Mouse (Mus musculus): ENCODE results near the gene Gnb3. TPM values are rescaled to one million over a fixed set of nuclear protein-coding genes. Genes with fewer than 3 reads are reported as not detected.

The Gnb3 gene
- polyA plus RNA-seq, 1 experiment = not detected

DNA sequence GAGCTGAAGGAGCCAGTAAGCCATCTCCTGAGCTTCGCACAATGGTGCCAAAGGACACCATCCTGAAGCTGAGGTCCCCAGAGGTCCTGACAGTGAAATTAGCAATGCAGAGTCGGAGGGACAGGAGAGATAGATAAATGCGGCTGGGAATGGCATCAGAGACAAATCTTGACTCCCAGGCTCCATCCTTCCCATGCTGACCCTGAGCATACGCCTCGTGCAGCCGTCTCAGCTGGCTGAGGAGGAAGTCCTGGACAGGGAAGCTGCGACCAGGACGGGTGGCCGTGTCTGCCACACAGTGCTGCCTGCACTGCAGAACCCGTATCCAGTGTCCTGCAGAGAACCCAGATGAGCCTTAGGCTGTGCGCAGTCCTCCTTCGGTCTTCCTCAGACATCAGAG is 14.6 kb upstream of the Gnb3 start:
- peaks cover 13% of the 10 kb centered on the region for H3K4me1 ChIP-seq (ENCODE audit: control insufficient read depth, insufficient read depth, low read length)
- H3K36me3 ChIP-seq (ENCODE audit: control insufficient read depth, insufficient read depth, low read length, poor library complexity, severe bottlenecking) = no peaks in the 10 kb centered on the region
- H3K9me3 ChIP-seq (replicated peaks; ENCODE audit: control insufficient read depth, insufficient read depth, low read length, poor library complexity, severe bottlenecking) = no peaks in the 10 kb centered on the region
- H3K27ac ChIP-seq (ENCODE audit: insufficient read depth, low read length) = no peak overlapping the region
- TF ChIP-seq EP300 (IDR thresholded peaks at IDR 0.05; ENCODE audit: insufficient read depth, low read depth, low read length) (no peak), CTCF (IDR thresholded peaks at IDR 0.05; ENCODE audit: low read depth, low read length) (no peak), POLR2A (IDR thresholded peaks at IDR 0.05; ENCODE audit: insufficient read depth, low read length) (no peak)
- no peak overlapping the region for H3K9ac ChIP-seq (ENCODE audit: low read depth, poor library complexity, severe bottlenecking)
- H3K4me3 ChIP-seq (ENCODE audit: low read depth, low read length) = no peak overlapping the region
- H3K27me3 ChIP-seq (ENCODE audit: control insufficient read depth, insufficient read depth, low read length, poor library complexity, severe bottlenecking) = no peaks in the 10 kb centered on the region

DNA sequence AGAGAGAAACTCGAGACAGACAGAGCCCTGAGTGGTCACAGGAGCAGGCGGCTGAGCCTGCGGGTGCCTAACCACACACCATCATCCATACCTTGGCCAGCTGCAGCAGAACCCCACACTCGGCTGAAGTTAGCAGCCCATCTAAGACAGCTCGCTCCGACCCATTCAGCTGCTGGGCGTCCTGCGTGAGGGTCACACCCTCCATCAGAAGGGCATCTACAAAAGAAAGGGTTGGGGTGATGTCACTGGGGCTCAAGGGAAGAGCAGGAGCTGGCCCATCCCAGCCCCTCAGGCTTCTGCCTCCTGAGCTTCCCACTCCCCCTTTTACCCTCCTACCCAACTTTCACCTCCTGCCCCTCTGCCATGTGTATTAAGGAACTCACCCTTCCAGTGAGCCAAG is 10.5 kb upstream of the Gnb3 start:
- H3K4me3 ChIP-seq (ENCODE audit: low read depth, low read length) = no peak overlapping the region
- peaks cover 4% of the 10 kb centered on the region for H3K4me1 ChIP-seq (ENCODE audit: control insufficient read depth, insufficient read depth, low read length)
- no peak overlapping the region for H3K9ac ChIP-seq (ENCODE audit: low read depth, poor library complexity, severe bottlenecking)
- no peaks in the 10 kb centered on the region for H3K36me3 ChIP-seq (ENCODE audit: control insufficient read depth, insufficient read depth, low read length, poor library complexity, severe bottlenecking)
- TF ChIP-seq EP300 (IDR thresholded peaks at IDR 0.05; ENCODE audit: insufficient read depth, low read depth, low read length) (peak; percentile 50; the same call in 1 of the 2 replicates), POLR2A (IDR thresholded peaks at IDR 0.05; ENCODE audit: insufficient read depth, low read length) (no peak), CTCF (IDR thresholded peaks at IDR 0.05; ENCODE audit: low read depth, low read length) (no peak)
- H3K27ac ChIP-seq (ENCODE audit: insufficient read depth, low read length) = no peak overlapping the region
- H3K9me3 ChIP-seq (replicated peaks; ENCODE audit: control insufficient read depth, insufficient read depth, low read length, poor library complexity, severe bottlenecking) = no peaks in the 10 kb centered on the region
- no peaks in the 10 kb centered on the region for H3K27me3 ChIP-seq (ENCODE audit: control insufficient read depth, insufficient read depth, low read length, poor library complexity, severe bottlenecking)

DNA sequence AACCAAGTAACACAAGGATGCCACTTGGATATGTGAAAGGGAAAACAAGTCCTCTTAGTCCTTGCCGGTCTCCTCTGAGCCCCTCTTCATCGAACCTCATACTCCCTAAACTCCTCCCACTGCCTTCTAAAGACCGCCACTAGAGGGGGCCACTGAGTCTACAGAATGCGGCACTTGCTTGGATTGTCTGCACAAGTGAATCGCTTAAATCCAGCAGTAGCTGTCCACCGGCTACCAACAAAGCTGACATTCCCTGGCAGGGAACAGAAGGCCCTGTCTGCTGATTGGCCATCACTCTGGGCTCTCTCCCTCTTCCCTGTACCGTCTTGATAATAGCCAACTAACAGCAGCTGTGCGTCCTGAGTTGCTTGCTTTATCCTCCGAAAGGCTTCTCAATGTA is 7.2 kb upstream of the Gnb3 start:
- no peak overlapping the region for H3K27ac ChIP-seq (ENCODE audit: insufficient read depth, low read length)
- H3K4me1 ChIP-seq (ENCODE audit: control insufficient read depth, insufficient read depth, low read length) = peaks cover 4% of the 10 kb centered on the region
- no peak overlapping the region for H3K9ac ChIP-seq (ENCODE audit: low read depth, poor library complexity, severe bottlenecking)
- TF ChIP-seq EP300 (IDR thresholded peaks at IDR 0.05; ENCODE audit: insufficient read depth, low read depth, low read length) (no peak), CTCF (IDR thresholded peaks at IDR 0.05; ENCODE audit: low read depth, low read length) (peak; percentile 88)
- no peaks in the 10 kb centered on the region for H3K27me3 ChIP-seq (ENCODE audit: control insufficient read depth, insufficient read depth, low read length, poor library complexity, severe bottlenecking)
- H3K4me3 ChIP-seq (ENCODE audit: low read depth, low read length) = no peak overlapping the region
- no peaks in the 10 kb centered on the region for H3K9me3 ChIP-seq (replicated peaks; ENCODE audit: control insufficient read depth, insufficient read depth, low read length, poor library complexity, severe bottlenecking)
- H3K36me3 ChIP-seq (ENCODE audit: control insufficient read depth, insufficient read depth, low read length, poor library complexity, severe bottlenecking) = no peaks in the 10 kb centered on the region

DNA sequence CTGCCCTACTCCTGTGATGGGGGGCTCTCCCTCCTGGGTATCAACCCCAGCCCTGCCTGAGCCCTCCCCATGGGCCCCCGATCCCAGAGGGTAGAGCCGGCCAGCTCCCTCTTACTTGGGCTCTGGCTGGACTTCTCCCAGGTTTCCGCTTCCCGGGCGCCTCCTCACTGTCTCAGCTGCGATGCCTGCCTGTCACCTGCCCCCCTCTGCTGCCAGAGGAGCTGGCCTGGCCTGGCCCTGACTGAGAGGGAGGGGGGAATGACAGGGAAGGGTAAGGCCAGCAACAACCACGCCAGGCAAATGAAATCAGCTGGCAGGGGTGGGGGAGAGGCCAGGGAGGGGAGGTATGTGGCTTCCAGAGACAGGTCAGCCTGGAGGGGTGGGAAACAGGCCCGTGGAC is 270 bp downstream of the Gnb3 start:
- Histone ChIP-seq H3K4me3 (ENCODE audit: low read depth, low read length) (no peak overlapping the region), H3K36me3 (ENCODE audit: control insufficient read depth, insufficient read depth, low read length, poor library complexity, severe bottlenecking) (no peaks in the 10 kb centered on the region), H3K9ac (ENCODE audit: low read depth, poor library complexity, severe bottlenecking) (no peak overlapping the region), H3K4me1 (ENCODE audit: control insufficient read depth, insufficient read depth, low read length) (peaks cover 2% of the 10 kb centered on the region), H3K27me3 (ENCODE audit: control insufficient read depth, insufficient read depth, low read length, poor library complexity, severe bottlenecking) (no peaks in the 10 kb centered on the region), H3K9me3 (replicated peaks; ENCODE audit: control insufficient read depth, insufficient read depth, low read length, poor library complexity, severe bottlenecking) (no peaks in the 10 kb centered on the region), H3K27ac (ENCODE audit: insufficient read depth, low read length) (no peak overlapping the region)
- no peak for TF ChIP-seq POLR2A (IDR thresholded peaks at IDR 0.05; ENCODE audit: insufficient read depth, low read length)

DNA sequence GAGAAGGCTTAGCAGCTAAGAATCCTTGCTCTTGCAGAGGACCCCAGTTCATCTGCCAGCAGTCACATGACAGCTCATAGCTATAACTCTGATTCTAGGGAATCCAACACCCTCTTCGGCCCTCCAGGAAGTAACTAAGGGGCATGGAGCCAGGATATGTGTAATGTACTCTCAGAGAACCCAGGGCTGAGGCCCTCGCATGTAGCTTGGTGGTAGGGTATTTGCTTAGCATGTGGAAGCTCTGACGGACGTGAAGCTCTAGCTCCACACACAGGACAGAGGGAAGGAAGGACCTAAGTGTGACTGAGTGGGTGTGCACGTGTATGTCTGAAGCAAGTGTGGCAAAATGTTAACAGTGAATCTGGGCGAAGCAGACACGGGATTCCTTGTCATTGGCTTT is 3.7 kb downstream of the Gnb3 start:
- Histone ChIP-seq H3K36me3 (ENCODE audit: control insufficient read depth, insufficient read depth, low read length, poor library complexity, severe bottlenecking) (peaks cover 16% of the 10 kb centered on the region), H3K4me1 (ENCODE audit: control insufficient read depth, insufficient read depth, low read length) (peaks cover 2% of the 10 kb centered on the region), H3K27me3 (ENCODE audit: control insufficient read depth, insufficient read depth, low read length, poor library complexity, severe bottlenecking) (no peaks in the 10 kb centered on the region), H3K9ac (ENCODE audit: low read depth, poor library complexity, severe bottlenecking) (no peak overlapping the region), H3K9me3 (replicated peaks; ENCODE audit: control insufficient read depth, insufficient read depth, low read length, poor library complexity, severe bottlenecking) (no peaks in the 10 kb centered on the region), H3K4me3 (ENCODE audit: low read depth, low read length) (no peak overlapping the region), H3K27ac (ENCODE audit: insufficient read depth, low read length) (no peak overlapping the region)
- no peak for TF ChIP-seq CTCF (IDR thresholded peaks at IDR 0.05; ENCODE audit: low read depth, low read length)
- no peak for TF ChIP-seq POLR2A (IDR thresholded peaks at IDR 0.05; ENCODE audit: insufficient read depth, low read length)
- TF ChIP-seq EP300 (IDR thresholded peaks at IDR 0.05; ENCODE audit: insufficient read depth, low read depth, low read length) = no peak

DNA sequence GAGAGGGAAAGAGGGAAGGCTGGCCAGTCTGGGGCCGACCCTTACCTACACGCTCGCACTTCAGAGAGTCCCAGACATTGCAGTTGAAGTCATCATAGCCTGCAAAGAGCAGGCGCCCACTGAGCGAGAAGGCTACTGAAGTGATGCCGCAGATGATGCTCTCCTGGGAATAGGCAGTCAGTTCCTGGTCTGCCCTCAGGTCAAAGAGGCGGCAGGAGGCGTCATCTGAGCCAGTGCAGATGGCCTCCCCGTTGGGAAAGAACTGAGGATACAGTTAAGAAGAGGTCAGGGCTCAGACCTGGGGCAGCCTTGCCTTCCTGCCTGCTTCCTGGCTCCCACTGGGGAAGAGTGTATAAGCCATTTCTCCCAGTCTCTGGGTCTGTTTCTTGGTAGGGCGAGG is 4.5 kb downstream of the Gnb3 start:
- Histone ChIP-seq H3K27ac (ENCODE audit: insufficient read depth, low read length) (no peak overlapping the region), H3K9ac (ENCODE audit: low read depth, poor library complexity, severe bottlenecking) (no peak overlapping the region), H3K36me3 (ENCODE audit: control insufficient read depth, insufficient read depth, low read length, poor library complexity, severe bottlenecking) (peaks cover 17% of the 10 kb centered on the region), H3K27me3 (ENCODE audit: control insufficient read depth, insufficient read depth, low read length, poor library complexity, severe bottlenecking) (no peaks in the 10 kb centered on the region), H3K4me1 (ENCODE audit: control insufficient read depth, insufficient read depth, low read length) (peaks cover 4% of the 10 kb centered on the region), H3K4me3 (ENCODE audit: low read depth, low read length) (no peak overlapping the region), H3K9me3 (replicated peaks; ENCODE audit: control insufficient read depth, insufficient read depth, low read length, poor library complexity, severe bottlenecking) (no peaks in the 10 kb centered on the region)
- TF ChIP-seq EP300 (IDR thresholded peaks at IDR 0.05; ENCODE audit: insufficient read depth, low read depth, low read length) (no peak), CTCF (IDR thresholded peaks at IDR 0.05; ENCODE audit: low read depth, low read length) (no peak), POLR2A (IDR thresholded peaks at IDR 0.05; ENCODE audit: insufficient read depth, low read length) (no peak)

All from ES-Bruce4 (cell line).